Mouse (Mus musculus) E14TG2a.4 (cell line): ENCODE data around the gene Gm10663.

Source experiments
- H3K27me3 ChIP-seq: 2 replicates; pipeline ENCODE4 v1.6.1; 2014; ENCODE audit warnings: low read length, control low read depth; ENCODE audit not compliant: insufficient read depth
- H3K36me3 ChIP-seq: 2 replicates; pipeline ENCODE4 v1.6.1; 2014; ENCODE audit warnings: low read length, control low read depth; ENCODE audit not compliant: insufficient read depth
- H3K4me1 ChIP-seq: replicated peaks from 2 replicates; pipeline ENCODE4 v1.6.1; 2014; ENCODE audit warnings: low read depth, low read length, control low read depth
- H3K4me3 ChIP-seq: replicated peaks from 2 replicates; pipeline ENCODE4 v1.5.1; 2014; ENCODE audit warnings: mild to moderate bottlenecking, low read length
- H3K9me3 ChIP-seq: 2 replicates; pipeline ENCODE4 v1.6.1; 2014; ENCODE audit warnings: low read length, control low read depth
- CTCF ChIP-seq: conservative IDR thresholded peaks from 2 replicates; pipeline ENCODE4 v1.5.1; 2014; ENCODE audit warnings: low read length
- NANOG ChIP-seq: IDR thresholded peaks from 2 replicates; pipeline ENCODE4 v1.6.1; 2014; ENCODE audit warnings: borderline replicate concordance, low read length, mixed read lengths
- POU5F1 ChIP-seq: IDR thresholded peaks from 2 replicates; pipeline ENCODE4 v1.6.1; 2014; ENCODE audit warnings: low read length, borderline replicate concordance

Gm10663 gene

GRCm38 (mm10) chr8:65126014-65126413 is 51.2 kb downstream of the Gm10663 start:
- TF ChIP-seq CTCF, result no peak
- no peak for TF ChIP-seq POU5F1
- no peak for TF ChIP-seq NANOG
- H3K4me1 ChIP-seq, result no peaks in the 10 kb centered on the region

GRCm38 (mm10) chr8:65126454-65126853 is 51.6 kb downstream of the Gm10663 start:
- Histone ChIP-seq H3K27me3 (no peaks in the 10 kb centered on the region), H3K36me3 (no peaks in the 10 kb centered on the region), H3K9me3 (no peaks in the 10 kb centered on the region), H3K4me1 (no peaks in the 10 kb centered on the region), H3K4me3 (no peak overlapping the region)
- TF ChIP-seq CTCF, result no peak
- no peak for TF ChIP-seq POU5F1
- TF ChIP-seq NANOG, result no peak

More at GRCm38 (mm10) chr8:65126014-65126413, 51.2 kb downstream of the Gm10663 start:
- Histone ChIP-seq H3K27me3 (no peaks in the 10 kb centered on the region), H3K36me3 (no peaks in the 10 kb centered on the region), H3K4me3 (no peak overlapping the region), H3K9me3 (no peaks in the 10 kb centered on the region)
